Mouse (Mus musculus) cerebellum, adult 2 months (tissue): ENCODE data around the gene Olfml2a. TPM values are rescaled to one million over a fixed set of nuclear protein-coding genes. Genes with fewer than 3 reads are reported as not detected.

Experiments used
- DNase-seq, 2 experiments: peaks; one replicate each; pipeline ENCODE4 v3.0.0; 2021
- H3K27ac ChIP-seq: fragments of 200-500 bp; 2 replicates; pipeline ENCODE4 v1.5.1; 2012; ENCODE audit warnings: low read length, control low read depth, inconsistent platforms; ENCODE audit not compliant: insufficient read depth
- H3K27me3 ChIP-seq: fragments of 200-500 bp; 2 replicates; pipeline ENCODE4 v1.6.1; 2012; ENCODE audit warnings: inconsistent platforms, mild to moderate bottlenecking, low read length, moderate library complexity; ENCODE audit not compliant: control insufficient read depth, insufficient read depth
- H3K4me1 ChIP-seq: fragments of 200-500 bp; 2 replicates; pipeline ENCODE4 v1.6.1; 2011; ENCODE audit warnings: low read length; ENCODE audit not compliant: control insufficient read depth, insufficient read depth
- H3K4me3 ChIP-seq: fragments of 200-500 bp; replicated peaks from 2 replicates; pipeline ENCODE3; 2011; ENCODE audit warnings: mild to moderate bottlenecking, low read depth, low read length, control low read depth; ENCODE audit not compliant: insufficient read depth
- CTCF ChIP-seq: fragments of 200-500 bp; IDR thresholded peaks from 2 replicates; pipeline ENCODE4 v1.5.1; 2011; ENCODE audit warnings: low read depth, mild to moderate bottlenecking, control low read depth, low read length, moderate library complexity, borderline replicate concordance; ENCODE audit not compliant: insufficient read depth
- POLR2A ChIP-seq: fragments of 200-500 bp; IDR thresholded peaks from 2 replicates; pipeline ENCODE4 v1.6.1; 2011; ENCODE audit warnings: low read length, control low read depth, borderline replicate concordance; ENCODE audit not compliant: insufficient read depth
- WGBS: fragments of 180-500 bp; shearing (Covaris S2); methylation state at CpG from one replicate; pipeline ENCODE4 v1.1.7; 2018; 5-methylcytosine and 5-hydroxymethylcytosine counted together
- polyA plus RNA-seq: library from polyadenylated mRNA; depleted of rRNA; stranded (reverse); fragments of >200 nt; gene quantifications from 2 replicates; pipeline ENCODE4 v1.2.3, GENCODE M21; 2012; rRNA removed

Gene Olfml2a
- polyA plus RNA-seq, 1 experiment: 0.95 TPM

GRCm38 (mm10) chr2:39011971-39012370, 80.2 kb downstream of the Olfml2a start:
- Histone ChIP-seq H3K27ac (no peak overlapping the region), H3K27me3 (no peaks in the 10 kb centered on the region), H3K4me3 (no peak overlapping the region), H3K4me1 (peaks cover 7% of the 10 kb centered on the region)
- TF ChIP-seq POLR2A (no peak), CTCF (no peak)
- 38% methylated on average over 3 of the region's 3 CpGs for WGBS
- DNase-seq: no peak

- DNase-seq: no peak
- Histone ChIP-seq H3K4me3 (no peak overlapping the region), H3K4me1 (peaks cover 7% of the 10 kb centered on the region), H3K27me3 (no peaks in the 10 kb centered on the region), H3K27ac (no peak overlapping the region)
- WGBS: 81% methylated on average over 7 of the region's 7 CpGs
- TF ChIP-seq POLR2A: no peak
- TF ChIP-seq CTCF: no peak
These were observed 81.0 kb downstream of the Olfml2a start for GRCm38 (mm10) chr2:39012768-39013279.

Other genes starting within 250 kb of the Olfml2a start
- gene Nr5a1, start 217.4 kb upstream of the Olfml2a start, polyA plus RNA-seq: 0.05 TPM in 1 of 2 replicates, not detected in the other
- 5.2 and 6.7 TPM in 2 replicates for gene Nr6a1, start 4.3 kb upstream of the Olfml2a start, polyA plus RNA-seq
- gene Wdr38, start 65.5 kb downstream of the Olfml2a start, polyA plus RNA-seq: 1.00 and 1.4 TPM in 2 replicates
- gene Arpc5l, start 73.4 kb downstream of the Olfml2a start, polyA plus RNA-seq: 106 and 121 TPM in 2 replicates
- 221 and 222 TPM in 2 replicates for gene Rpl35, start 73.6 kb downstream of the Olfml2a start, polyA plus RNA-seq
- gene Golga1, start 133.6 kb downstream of the Olfml2a start, polyA plus RNA-seq: 43.3 and 44.2 TPM in 2 replicates